Mouse (Mus musculus): Measurements from ENCODE around the gene Clgn.

Gene Clgn

GRCm38 (mm10) chr8:83389316-83390005, at the start of gene Clgn:
Gene Clgn, plus strand, starts transcription at chr8:83389867.
- in situ Hi-C loops (cut with MboI, MseI) = no loop called here

- in situ Hi-C loops (cut with MboI, MseI) = no loop called here
Measured at GRCm38 (mm10) chr8:83342076-83342475, 47.6 kb upstream of the Clgn start.

DNA sequence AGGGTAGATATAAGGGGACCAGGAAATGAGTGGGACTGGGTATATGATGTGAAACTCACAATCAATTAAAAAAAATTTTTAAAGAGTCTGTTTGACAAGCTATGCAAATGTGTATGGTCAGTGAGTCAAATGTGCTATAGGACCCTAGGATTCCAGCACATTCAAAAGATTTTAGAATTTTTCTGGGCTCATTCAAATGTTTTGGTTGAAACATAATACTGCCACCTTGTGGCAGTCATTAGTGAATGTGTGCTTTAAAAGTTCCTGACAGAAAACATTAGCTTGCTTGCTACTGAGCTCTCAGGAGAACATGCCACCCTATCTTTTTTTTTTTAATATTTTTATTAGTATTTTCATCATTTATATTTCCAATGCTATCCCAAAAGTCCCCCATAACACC, 47.0 kb upstream of the Clgn start:
- in situ Hi-C loops (cut with MboI, MseI) = no loop called here

DNA sequence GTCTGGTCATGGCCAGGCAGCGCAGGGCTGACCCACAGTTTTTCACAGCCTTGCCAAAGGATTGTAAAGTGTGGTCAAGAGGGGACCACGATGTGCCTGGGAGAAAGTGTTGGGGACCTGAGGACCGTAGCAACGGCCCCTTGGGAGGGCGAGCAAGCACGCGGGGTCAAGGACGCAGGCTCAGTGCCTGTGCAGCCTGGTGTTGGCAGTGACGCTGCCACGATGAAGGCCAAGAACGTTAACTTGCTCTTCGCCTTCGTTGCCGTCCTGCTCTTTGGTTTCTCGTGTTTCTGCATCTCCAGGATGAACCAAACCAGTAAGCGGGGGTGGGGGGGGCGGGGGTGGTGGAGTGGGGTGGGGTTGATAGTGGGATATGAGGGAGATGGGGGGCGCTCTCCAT, 41.4 kb upstream of the Clgn start, which contains the start of gene Mgat4d:
Gene Mgat4d, plus strand, starts transcription at position 209 of the 400 bp plus-strand sequence.
- in situ Hi-C loops (cut with MboI, MseI) = loop anchor here (5.0 kb wide), 1 partner anchor 241 kb away; no protein-coding TSS in a partner anchor

GRCm38 (mm10) chr8:83351315-83351714, 38.4 kb upstream of the Clgn start:
- in situ Hi-C loops (cut with MboI, MseI) = no loop called here

DNA sequence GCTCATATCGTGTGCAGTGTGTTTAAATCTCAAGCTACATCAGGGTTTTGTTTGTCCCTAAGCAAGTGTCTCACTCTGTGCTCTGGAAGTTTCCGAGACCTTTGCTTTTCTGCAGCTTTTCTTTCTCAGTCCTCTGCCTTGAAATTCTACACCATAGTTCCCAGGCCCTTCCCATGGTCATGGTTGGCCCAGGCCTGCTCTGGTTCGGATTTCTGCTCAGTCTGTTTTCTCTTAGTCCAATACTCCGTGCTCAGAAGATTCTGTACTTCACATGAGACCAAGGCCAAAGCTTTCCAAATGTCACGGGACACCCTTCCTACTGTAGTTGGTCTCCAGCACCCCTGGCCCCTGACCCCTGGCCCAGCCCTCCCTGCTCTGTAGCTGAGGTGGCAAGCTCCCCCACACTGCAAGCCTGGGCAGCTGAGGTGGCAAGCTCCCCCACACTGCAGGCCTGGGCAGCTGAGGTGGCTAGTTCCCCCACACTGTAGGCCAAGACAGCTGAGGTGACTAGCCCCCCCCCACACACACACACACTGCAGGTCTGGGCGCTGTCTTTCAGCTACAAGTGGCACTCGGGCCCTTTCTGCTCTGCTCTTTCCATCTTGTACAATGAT, 26.4 kb upstream of the Clgn start:
- in situ Hi-C loops (cut with MboI, MseI) = no loop called here

DNA sequence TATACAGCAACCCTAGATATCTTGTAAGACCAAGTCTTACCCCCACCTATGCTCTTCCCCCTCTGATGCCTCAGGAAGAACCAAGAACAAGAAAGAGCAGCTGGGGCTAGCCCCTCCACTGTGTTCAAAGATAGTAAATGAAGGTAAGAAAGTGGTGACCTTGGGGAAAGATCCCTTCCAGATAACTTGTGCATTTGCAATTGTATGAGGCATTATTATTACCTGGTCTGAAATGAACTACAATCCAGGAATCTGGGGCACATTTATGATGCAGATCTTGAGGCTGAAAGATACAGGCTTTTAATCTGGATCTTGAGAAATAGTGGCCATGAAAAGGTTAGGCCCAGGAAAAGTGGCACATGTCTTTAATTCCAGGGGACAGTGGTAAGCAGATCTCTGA, 12.4 kb upstream of the Clgn start:
- in situ Hi-C loops (cut with MboI, MseI) = no loop called here

DNA sequence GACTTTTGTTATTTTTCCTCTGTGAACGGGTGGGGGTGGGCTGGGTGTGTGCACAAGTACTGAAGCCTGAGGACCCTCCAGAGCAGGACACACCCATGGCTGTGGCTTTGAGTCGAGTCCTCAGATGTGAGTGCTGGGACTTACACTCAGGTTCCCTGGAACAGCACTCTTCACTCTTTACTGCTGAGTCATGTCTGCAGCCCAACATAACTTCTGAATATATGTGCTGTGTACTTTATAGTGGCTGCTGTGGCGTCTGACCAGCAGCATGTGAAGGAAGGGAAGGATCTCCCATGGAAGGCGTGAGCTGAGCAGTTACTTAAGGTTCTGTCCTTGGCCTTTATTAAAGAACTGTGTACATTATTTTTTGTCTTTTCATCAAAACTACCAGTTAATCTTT, 9.5 kb upstream of the Clgn start:
- in situ Hi-C loops (cut with MboI, MseI) = no loop called here

DNA sequence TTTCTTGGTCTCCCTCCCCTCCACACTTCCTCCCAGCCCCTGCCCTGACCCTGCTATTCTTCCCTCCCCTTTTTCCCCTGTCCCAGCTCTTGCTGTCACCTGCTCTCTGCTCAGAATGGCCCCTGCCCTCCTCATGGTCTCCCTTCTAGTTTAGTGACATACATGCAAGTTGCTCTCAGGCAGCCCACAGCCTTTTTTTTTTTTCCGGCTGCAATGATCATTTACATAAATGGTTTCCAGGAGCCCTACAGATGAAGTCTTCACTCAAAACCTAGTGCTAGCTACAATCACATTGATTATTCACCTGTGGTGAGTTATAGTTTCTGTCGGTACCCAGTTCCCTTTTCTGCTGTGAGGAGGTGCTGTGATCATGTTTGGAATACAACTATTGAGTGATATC, 8.7 kb upstream of the Clgn start:
- in situ Hi-C loops (cut with MboI, MseI) = no loop called here

- in situ Hi-C loops (cut with MboI, MseI) = no loop called here
Measured at GRCm38 (mm10) chr8:83382850-83383249, 6.8 kb upstream of the Clgn start.

DNA sequence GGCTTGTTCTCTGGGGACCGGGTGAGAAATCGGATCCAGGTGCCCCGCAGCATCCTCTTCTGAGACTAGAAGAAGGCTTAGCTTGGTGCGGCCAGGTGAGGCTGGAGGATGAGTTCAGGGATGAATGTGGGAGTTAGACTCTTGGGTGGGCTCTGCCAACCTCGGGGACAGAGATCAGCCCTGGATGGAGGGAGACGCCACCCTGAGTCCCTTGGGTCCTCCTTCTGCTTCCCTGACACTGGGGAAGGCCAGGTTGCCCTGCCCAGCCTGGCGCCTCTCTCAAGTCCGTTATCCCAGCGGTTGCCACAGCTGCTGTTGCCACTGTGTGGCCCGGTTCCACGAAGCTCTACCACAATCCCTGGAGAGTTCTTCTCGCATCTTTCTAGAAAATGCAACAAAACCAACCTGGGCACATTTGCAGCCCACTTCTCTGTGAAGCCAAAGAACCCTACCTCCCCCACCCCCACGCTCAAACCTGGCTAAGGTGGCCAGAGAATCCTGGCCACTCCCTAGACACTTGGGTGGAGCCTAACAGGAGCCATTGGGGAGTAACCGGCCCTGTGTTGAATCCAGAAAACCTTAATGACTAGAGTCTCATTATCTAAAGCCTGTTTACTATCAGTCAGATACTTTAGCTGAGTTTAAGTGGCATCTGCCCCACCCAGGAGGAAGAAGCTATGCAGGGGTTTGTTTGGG, 487 bp downstream of the Clgn start:
- in situ Hi-C loops (cut with MboI, MseI) = no loop called here

DNA sequence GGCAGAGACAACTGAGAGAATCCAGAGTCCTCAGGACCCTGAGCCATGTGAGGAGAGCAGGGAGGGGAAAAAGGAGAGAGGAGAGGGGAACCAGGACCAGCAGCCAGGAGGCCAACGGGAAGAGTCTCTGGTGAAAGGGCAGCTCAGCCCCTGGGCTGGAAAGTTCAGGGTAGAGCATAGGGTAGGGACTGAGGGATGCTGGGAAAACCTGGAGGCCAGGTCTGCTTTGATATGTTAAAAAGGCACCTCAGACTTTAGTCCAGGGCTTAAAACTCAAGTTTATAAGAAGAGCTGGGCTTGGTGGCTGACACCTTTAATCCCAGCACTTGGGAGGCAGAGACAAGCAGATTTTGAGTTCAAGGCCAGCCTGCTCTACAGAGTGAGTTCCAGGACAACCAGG, 2.9 kb downstream of the Clgn start:
- in situ Hi-C loops (cut with MboI, MseI) = no loop called here

DNA sequence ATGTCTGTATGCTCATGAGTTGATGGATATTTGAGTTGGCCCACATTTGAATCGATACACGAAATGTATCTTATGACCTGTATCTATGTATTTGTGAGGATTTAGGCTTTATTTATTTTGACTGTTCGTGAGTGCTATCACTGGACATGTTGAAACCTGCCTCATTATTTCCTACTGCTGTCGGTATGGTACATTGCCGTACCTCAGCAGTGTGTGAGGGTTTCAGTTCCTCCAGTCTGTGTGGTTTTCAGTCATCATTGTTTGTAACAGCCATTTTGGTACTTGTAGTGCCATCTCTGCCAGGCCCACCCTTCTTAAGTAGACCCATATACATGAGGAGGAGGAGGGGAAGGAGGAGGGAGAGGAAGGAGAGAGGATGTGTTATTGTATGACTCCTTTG, 4.7 kb downstream of the Clgn start:
- in situ Hi-C loops (cut with MboI, MseI) = no loop called here

DNA sequence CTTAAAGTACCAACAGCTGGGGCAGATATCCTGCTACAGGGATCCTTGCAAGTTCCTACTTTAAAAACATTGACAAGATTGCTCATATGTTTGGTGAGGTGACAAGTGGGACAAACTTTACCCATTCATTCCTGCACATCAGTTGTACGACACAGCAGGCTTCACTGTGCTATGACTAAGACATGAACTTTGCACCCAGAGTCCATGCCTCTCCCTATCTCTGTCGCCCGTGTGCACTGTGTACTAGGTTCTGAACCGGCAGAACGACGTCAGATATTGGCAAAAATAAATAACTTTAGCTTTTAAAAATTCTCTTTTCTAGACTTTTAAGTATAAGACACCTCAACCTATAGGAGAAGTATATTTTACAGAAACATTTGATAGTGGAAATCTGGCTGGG, 7.0 kb downstream of the Clgn start:
- in situ Hi-C loops (cut with MboI, MseI) = no loop called here

- in situ Hi-C loops (cut with MboI, MseI) = no loop called here
Measured at GRCm38 (mm10) chr8:83397726-83398125, 8.1 kb downstream of the Clgn start.

DNA sequence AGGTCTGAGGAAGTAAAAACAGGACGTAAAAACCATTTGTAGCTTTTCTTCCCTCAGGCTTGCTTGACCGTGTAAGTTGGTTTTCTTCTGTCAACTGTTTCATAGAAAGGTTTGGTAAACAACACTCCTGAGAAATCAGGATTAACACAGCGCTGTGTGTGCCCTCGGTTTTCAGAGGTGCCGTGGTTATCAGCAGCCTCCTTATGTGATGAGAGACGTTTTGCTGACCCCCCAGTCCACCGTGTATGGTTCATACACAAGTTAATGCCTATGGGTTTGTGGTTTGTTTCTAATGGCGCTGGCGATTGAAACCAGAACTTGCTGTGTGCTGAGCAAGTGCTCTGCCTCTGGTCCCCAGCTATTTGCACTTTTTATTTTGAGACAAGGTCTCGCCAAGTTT, 15.9 kb downstream of the Clgn start:
- in situ Hi-C loops (cut with MboI, MseI) = no loop called here

DNA sequence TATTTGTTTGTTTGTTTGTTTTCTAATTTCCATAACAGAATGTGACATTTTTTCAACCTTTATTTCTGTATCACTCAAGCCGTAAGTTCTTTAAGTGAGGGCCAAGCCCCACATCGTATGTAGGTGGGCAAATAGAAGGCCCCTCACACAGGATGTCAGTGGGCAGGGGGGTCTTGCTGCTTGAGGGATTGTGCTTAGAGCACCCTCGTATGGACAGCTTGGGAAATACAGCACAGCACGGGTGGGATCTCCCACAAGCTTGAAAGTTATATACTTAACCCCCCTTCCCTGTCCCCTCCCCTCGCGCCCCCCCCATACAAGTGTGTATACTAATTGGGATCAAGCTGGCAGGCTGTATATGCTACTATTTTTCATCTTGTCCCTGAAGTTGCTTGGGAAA, 17.2 kb downstream of the Clgn start:
- in situ Hi-C loops (cut with MboI, MseI) = no loop called here

DNA sequence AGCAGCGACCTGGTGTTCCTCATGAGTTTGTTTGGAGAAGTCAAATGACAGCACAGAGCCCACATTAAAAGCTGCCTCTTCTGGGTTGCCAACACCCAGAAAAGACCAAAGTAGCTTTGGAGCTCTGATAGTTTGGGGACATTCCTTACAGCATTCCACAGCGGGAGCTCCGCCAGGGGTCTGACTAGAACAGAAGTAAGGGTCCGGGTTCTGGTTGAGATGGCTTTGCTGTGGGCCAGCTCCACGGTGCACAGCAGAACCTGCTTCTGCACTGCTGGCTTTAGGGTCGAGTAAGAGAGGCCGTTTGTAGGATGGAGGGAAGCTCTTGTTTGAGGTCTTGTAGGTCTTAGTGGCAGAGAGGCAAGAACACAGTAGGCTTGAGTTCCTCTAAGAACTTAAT, 18.8 kb downstream of the Clgn start:
- in situ Hi-C loops (cut with MboI, MseI) = no loop called here

DNA sequence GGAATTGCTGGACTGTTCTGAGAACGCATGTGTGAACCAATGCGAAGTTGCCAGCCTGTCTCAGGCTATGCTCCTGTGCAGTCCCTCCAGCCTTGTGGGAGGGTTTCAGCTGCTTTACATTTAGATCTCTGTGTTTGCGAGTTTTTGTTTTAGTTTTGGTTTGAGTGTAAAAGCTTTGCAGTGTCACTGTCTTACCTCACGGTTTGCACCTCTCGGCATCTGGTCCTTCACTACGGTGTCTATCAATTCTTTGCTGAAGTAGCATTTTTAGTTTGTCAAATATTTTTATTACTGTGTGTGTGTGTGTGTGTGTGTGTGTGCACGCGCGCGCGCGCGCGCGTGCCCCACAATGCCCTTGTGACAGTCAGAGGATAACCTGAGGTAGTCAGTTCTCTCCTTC, 27.2 kb downstream of the Clgn start:
- in situ Hi-C loops (cut with MboI, MseI) = no loop called here

- in situ Hi-C loops (cut with MboI, MseI) = no loop called here
Measured at GRCm38 (mm10) chr8:83417970-83418369, 28.3 kb downstream of the Clgn start.

DNA sequence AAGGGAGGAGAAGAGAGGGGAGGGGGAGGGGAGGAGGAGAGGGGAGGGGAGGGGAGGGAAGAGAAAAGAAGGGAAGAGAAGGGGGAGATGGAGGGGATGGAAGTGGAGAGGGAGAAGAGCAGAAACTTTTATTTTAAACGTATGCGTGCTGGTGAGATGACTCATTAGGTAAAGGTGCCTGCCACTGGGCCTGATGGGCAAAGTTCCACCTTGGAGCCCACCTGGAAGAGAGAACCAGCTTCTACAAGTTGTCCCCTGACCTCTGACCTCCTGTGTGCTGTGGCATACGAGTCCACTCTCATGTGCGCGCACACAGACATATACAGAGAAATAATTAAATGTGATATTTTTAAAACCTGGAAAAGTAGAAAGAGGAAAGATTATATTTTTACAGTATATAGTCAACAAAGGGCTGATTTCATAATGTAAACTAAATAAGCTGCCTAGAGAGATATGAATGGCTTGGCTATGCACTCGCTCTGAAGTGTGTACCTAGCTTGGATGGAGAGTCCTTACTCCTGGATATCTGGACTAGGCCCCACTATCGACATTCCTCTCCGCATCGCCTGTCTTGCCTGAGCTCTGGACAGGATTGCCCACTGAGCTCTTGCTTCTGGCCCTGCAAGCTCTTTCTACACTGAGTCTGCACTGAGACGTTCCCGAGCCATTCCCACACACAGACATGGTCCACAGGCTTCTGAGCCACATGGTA, 29.3 kb downstream of the Clgn start:
- in situ Hi-C loops (cut with MboI, MseI) = no loop called here

- in situ Hi-C loops (cut with MboI, MseI) = no loop called here
Measured at GRCm38 (mm10) chr8:83421354-83421753, 31.7 kb downstream of the Clgn start.
